Mouse (Mus musculus): ENCODE data around the gene Bola1. TPM values are rescaled to one million over a fixed set of nuclear protein-coding genes. Genes with fewer than 3 reads are reported as not detected.
"Not testable (repeated sequence)": the region's sequence is repeated elsewhere in the genome, so short reads cannot be mapped to it uniquely, and the experiment has no call there.

Gene Bola1
- polyA plus RNA-seq (2016; fragmentation: Nextera tagmentation; extraction: Ambion mirVana), result 72.2 and 77.9 TPM in 2 replicates

DNA sequence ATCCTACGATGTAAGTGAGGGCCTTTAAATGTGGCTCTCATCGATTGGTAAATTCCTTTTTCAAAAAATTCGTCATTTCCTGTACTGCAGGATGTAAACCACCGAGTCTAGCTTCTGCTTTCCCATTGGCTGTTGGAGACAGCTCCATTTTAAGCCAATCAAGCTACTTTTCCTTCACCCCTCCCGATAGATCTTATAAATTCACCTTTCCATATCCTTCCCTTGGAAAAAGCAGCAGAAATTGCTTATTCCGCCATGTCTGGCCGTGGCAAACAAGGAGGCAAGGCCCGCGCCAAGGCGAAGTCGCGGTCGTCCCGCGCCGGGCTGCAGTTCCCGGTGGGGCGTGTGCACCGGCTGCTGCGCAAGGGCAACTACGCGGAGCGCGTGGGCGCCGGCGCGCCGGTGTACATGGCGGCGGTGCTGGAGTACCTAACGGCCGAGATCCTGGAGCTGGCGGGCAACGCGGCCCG, at the start of gene Bola1, which contains the start of gene Hist2h2ab:
Gene Bola1, minus strand, starts transcription at position 49 of the 470 bp plus-strand sequence.
Gene Hist2h2ab, plus strand, starts transcription at position 205 of the 470 bp plus-strand sequence.
- WGBS, result under 1% methylated on average over 37 of the region's 37 CpGs
- peak within 1 kb of the TSS; percentile 72 for H3K4me2 ChIP-seq
- no peaks in the 10 kb centered on the region for H3K9me3 ChIP-seq
- peak within 1 kb of the TSS; percentile 62 for H3K4me3 ChIP-seq (replicated peaks)
- peak; percentile 92 for ATAC-seq (ENCODE audit: low FRiP score)
- H3K4me1 ChIP-seq, result peaks cover 37% of the 10 kb centered on the region
- peak within 1 kb of the TSS; percentile 87 for H3K9ac ChIP-seq
- H3K36me3 ChIP-seq (replicated peaks), result no peaks in the 10 kb centered on the region
- H3K27me3 ChIP-seq, result no peaks in the 10 kb centered on the region
- H3K27ac ChIP-seq, result peak within 1 kb of the TSS; percentile 99

- ATAC-seq (ENCODE audit: low FRiP score), result peak; percentile 33
- not testable (repeated sequence) for H3K9me3 ChIP-seq; H3K27me3 ChIP-seq; H3K36me3 ChIP-seq (replicated peaks)
- H3K4me2 ChIP-seq, result peak overlapping the region; percentile 78
- H3K9ac ChIP-seq, result peak overlapping the region; percentile 68
- H3K4me3 ChIP-seq (replicated peaks), result peak overlapping the region; percentile 57
- H3K4me1 ChIP-seq, result peaks cover 20% of the 10 kb centered on the region
- under 1% methylated on average over 12 of the region's 44 CpGs for WGBS
- peak overlapping the region; percentile 98 for H3K27ac ChIP-seq
Observed at GRCm38 (mm10) chr3:96268776-96269378, 49.4 kb upstream of the Bola1 start.

DNA sequence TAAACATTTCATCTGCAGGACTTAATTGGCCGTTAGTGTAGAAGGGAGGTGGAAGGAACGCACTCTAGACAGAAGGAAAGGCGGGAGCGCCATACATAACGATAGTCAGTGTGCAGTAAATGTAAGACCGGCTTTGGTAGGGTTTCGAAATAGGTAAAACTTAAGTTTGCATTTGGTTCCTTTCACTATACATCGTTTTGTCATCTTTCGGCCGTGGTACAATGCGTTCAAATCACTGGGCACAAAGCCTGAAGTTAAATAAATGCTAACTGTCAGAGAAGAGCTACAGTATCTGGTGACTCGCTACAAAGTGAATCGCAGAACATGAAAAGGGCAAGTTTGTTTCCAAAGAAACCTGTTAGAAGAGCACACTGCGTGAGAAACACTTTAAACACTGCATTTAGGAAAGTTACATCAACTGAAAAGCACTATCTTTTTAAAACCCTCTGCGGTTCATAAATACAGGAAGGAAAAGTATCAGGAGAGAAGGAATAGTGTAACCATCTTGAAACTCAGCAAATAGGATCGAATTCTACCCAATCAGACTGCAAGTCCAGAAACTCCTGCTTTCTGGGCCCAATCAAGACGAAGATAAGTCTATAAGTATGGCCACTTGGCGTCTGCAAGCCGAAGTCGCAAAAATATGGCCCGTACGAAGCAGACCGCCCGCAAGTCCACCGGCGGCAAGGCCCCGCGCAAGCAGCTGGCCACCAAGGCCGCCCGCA, 48.7 kb upstream of the Bola1 start, which contains the start of gene Hist2h3b:
Gene Hist2h3b, plus strand, starts transcription at position 604 of the 725 bp plus-strand sequence.
- H3K27ac ChIP-seq, result peak within 1 kb of the TSS; percentile 98
- H3K9me3 ChIP-seq, result no peaks in the 10 kb centered on the region
- H3K4me3 ChIP-seq (replicated peaks), result peak within 1 kb of the TSS; percentile 57
- 19% methylated on average over 29 of the region's 30 CpGs for WGBS
- peaks cover 22% of the 10 kb centered on the region for H3K4me1 ChIP-seq
- no peaks in the 10 kb centered on the region for H3K36me3 ChIP-seq (replicated peaks)
- peak; percentile 73 for ATAC-seq (ENCODE audit: low FRiP score)
- peak within 1 kb of the TSS; percentile 68 for H3K9ac ChIP-seq
- no peaks in the 10 kb centered on the region for H3K27me3 ChIP-seq
- peak within 1 kb of the TSS; percentile 78 for H3K4me2 ChIP-seq

GRCm38 (mm10) chr3:96267541-96267940, 48.0 kb upstream of the Bola1 start:
- peak overlapping the region; percentile 51; the same call in 1 of the 2 replicates for H3K4me2 ChIP-seq

GRCm38 (mm10) chr3:96266132-96266710, 46.7 kb upstream of the Bola1 start:
- Histone ChIP-seq H3K4me2 (no peak overlapping the region), H3K27ac (no peak overlapping the region), H3K9me3 (no peaks in the 10 kb centered on the region), H3K27me3 (no peaks in the 10 kb centered on the region), H3K4me3 (replicated peaks) (no peak overlapping the region), H3K4me1 (peaks cover 33% of the 10 kb centered on the region), H3K36me3 (replicated peaks) (no peaks in the 10 kb centered on the region), H3K9ac (no peak overlapping the region)
- WGBS, result 92% methylated on average over 8 of the region's 8 CpGs
- ATAC-seq (ENCODE audit: low FRiP score), result no peak

More at GRCm38 (mm10) chr3:96267541-96267940, 48.0 kb upstream of the Bola1 start:
- H3K9me3 ChIP-seq, result no peaks in the 10 kb centered on the region
- peaks cover 23% of the 10 kb centered on the region for H3K4me1 ChIP-seq
- no peak for ATAC-seq (ENCODE audit: low FRiP score)
- H3K27me3 ChIP-seq, result no peaks in the 10 kb centered on the region
- 80% methylated on average over 4 of the region's 4 CpGs for WGBS
- peak overlapping the region; percentile 94 for H3K27ac ChIP-seq
- no peaks in the 10 kb centered on the region for H3K36me3 ChIP-seq (replicated peaks)
- no peak overlapping the region for H3K9ac ChIP-seq
- no peak overlapping the region for H3K4me3 ChIP-seq (replicated peaks)

DNA sequence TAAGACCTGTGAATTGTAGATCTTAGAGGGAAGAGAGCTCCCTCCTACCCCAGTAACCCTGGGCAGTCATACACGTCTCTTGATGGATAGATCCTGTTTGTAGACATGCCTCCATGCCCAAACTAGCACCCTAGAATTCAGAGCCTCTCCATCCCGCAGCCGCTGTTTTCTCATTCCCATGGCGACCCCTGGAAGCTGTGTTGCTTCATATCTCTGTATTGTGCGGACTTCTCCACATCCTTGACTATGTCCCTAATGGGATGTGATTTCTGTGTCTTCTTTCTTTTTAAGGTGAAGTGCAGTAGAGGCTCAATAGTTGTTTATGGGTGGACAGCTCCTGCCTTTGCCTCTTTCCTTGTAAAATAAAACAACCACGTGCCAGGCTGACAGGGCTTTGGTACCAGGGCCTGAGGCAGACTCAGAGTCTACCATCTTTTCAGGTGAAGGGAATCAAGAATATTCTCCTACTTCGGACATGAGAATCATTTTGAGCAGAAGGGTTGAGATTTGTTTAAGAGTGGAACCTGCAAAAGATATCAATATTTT, 45.0 kb upstream of the Bola1 start:
- Histone ChIP-seq H3K9ac (peak overlapping the region; percentile 85), H3K4me1 (peaks cover 33% of the 10 kb centered on the region), H3K27ac (peak overlapping the region; percentile 99), H3K9me3 (no peaks in the 10 kb centered on the region), H3K27me3 (no peaks in the 10 kb centered on the region), H3K4me2 (peak overlapping the region; percentile 79), H3K4me3 (replicated peaks) (peak overlapping the region; percentile 59), H3K36me3 (replicated peaks) (no peaks in the 10 kb centered on the region)
- 74% methylated on average over 7 of the region's 7 CpGs for WGBS
- ATAC-seq (ENCODE audit: low FRiP score), result no peak

GRCm38 (mm10) chr3:96263558-96264403, 44.3 kb upstream of the Bola1 start:
- WGBS, result 5% methylated on average over 27 of the region's 27 CpGs
- ATAC-seq (ENCODE audit: low FRiP score), result peak; percentile 7
- peak overlapping the region; percentile 59 for H3K4me3 ChIP-seq (replicated peaks)
- peaks cover 33% of the 10 kb centered on the region for H3K4me1 ChIP-seq
- H3K4me2 ChIP-seq, result peak overlapping the region; percentile 79
- peak overlapping the region; percentile 85 for H3K9ac ChIP-seq
- H3K9me3 ChIP-seq, result no peaks in the 10 kb centered on the region
- no peaks in the 10 kb centered on the region for H3K27me3 ChIP-seq
- H3K27ac ChIP-seq, result peak overlapping the region; percentile 99
- no peaks in the 10 kb centered on the region for H3K36me3 ChIP-seq (replicated peaks)

- no peaks in the 10 kb centered on the region for H3K27me3 ChIP-seq
- no peaks in the 10 kb centered on the region for H3K36me3 ChIP-seq (replicated peaks)
- under 1% methylated on average over 40 of the region's 40 CpGs for WGBS
- ATAC-seq (ENCODE audit: low FRiP score), result peak; percentile 92
- no peaks in the 10 kb centered on the region for H3K9me3 ChIP-seq
- H3K4me3 ChIP-seq (replicated peaks), result peak within 1 kb of the TSS; percentile 59
- peak within 1 kb of the TSS; percentile 79 for H3K4me2 ChIP-seq
- peak within 1 kb of the TSS; percentile 99 for H3K27ac ChIP-seq
- H3K4me1 ChIP-seq, result peaks cover 31% of the 10 kb centered on the region
- peak within 1 kb of the TSS; percentile 85 for H3K9ac ChIP-seq
Observed at GRCm38 (mm10) chr3:96262979-96263550, 43.6 kb upstream of the Bola1 start, which contains the start of gene Hist2h4. Hist2h4 (minus strand) TSS chr3:96263311.

DNA sequence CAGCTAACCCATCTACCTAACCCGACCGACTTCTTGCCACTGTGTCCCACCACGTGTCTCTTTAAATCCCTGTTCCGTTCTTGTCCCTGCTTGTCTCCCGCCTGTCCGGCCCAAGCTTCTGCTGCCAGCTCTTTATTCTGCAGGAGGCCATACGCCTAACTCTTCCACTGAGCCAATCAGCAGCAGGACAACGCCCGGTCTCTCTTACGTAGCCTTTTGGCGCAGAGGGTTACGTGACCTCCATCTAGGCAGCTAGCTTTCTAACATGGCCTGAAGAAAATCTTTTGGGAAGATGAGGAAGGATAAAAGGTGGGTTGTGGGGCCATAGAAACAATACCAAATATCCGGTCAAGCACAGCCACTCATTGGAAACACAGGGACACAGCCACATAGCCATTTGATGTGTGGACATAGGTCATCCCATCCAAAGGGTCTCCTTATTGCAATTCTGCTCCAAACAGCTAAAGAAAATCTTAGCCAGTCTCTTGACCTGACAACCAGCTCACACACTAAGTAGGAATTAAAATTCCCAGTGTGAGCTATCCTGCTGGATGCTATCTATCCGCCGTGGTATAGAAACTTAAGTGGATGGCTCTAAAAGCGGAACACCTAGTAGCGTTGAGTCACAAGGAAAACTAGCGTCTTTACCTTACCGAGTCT, 42.8 kb upstream of the Bola1 start:
- Histone ChIP-seq H3K27ac (peak overlapping the region; percentile 99), H3K4me2 (peak overlapping the region; percentile 79), H3K36me3 (replicated peaks) (no peaks in the 10 kb centered on the region), H3K9me3 (no peaks in the 10 kb centered on the region), H3K4me3 (replicated peaks) (peak overlapping the region; percentile 59), H3K4me1 (peaks cover 24% of the 10 kb centered on the region), H3K9ac (peak overlapping the region; percentile 85), H3K27me3 (no peaks in the 10 kb centered on the region)
- WGBS, result under 1% methylated on average over 19 of the region's 19 CpGs
- ATAC-seq (ENCODE audit: low FRiP score), result peak; percentile 82

- H3K27ac ChIP-seq, result peak overlapping the region; percentile 99
- peaks cover 24% of the 10 kb centered on the region for H3K4me1 ChIP-seq
- H3K9me3 ChIP-seq, result no peaks in the 10 kb centered on the region
- no peaks in the 10 kb centered on the region for H3K27me3 ChIP-seq
- peak overlapping the region; percentile 85 for H3K9ac ChIP-seq
- 54% methylated on average over 3 of the region's 3 CpGs for WGBS
- peak overlapping the region; percentile 59; the same call in 1 of the 2 replicates for H3K4me3 ChIP-seq (replicated peaks)
- H3K36me3 ChIP-seq (replicated peaks), result no peaks in the 10 kb centered on the region
- ATAC-seq (ENCODE audit: low FRiP score), result no peak
- peak overlapping the region; percentile 79 for H3K4me2 ChIP-seq
Observed at GRCm38 (mm10) chr3:96261623-96262022, 42.1 kb upstream of the Bola1 start.

- H3K9ac ChIP-seq, result no peak overlapping the region
- H3K4me3 ChIP-seq (replicated peaks), result no peak overlapping the region
- H3K4me2 ChIP-seq, result no peak overlapping the region
- H3K27ac ChIP-seq, result no peak overlapping the region
- H3K9me3 ChIP-seq, result no peaks in the 10 kb centered on the region
- ATAC-seq (ENCODE audit: low FRiP score), result no peak
- WGBS, result 90% methylated on average over 5 of the region's 5 CpGs
- no peaks in the 10 kb centered on the region for H3K27me3 ChIP-seq
- peaks cover 24% of the 10 kb centered on the region for H3K4me1 ChIP-seq
- no peaks in the 10 kb centered on the region for H3K36me3 ChIP-seq (replicated peaks)
Observed at GRCm38 (mm10) chr3:96260220-96260619, 40.7 kb upstream of the Bola1 start.

Measured in forebrain, embryonic 12.5 days (tissue).